Mouse (Mus musculus): ENCODE measurements around the gene Lyl1.
A peak's percentile ranks its signal among the peaks of the same experiment; 100 is the strongest.

Lyl1 gene

DNA sequence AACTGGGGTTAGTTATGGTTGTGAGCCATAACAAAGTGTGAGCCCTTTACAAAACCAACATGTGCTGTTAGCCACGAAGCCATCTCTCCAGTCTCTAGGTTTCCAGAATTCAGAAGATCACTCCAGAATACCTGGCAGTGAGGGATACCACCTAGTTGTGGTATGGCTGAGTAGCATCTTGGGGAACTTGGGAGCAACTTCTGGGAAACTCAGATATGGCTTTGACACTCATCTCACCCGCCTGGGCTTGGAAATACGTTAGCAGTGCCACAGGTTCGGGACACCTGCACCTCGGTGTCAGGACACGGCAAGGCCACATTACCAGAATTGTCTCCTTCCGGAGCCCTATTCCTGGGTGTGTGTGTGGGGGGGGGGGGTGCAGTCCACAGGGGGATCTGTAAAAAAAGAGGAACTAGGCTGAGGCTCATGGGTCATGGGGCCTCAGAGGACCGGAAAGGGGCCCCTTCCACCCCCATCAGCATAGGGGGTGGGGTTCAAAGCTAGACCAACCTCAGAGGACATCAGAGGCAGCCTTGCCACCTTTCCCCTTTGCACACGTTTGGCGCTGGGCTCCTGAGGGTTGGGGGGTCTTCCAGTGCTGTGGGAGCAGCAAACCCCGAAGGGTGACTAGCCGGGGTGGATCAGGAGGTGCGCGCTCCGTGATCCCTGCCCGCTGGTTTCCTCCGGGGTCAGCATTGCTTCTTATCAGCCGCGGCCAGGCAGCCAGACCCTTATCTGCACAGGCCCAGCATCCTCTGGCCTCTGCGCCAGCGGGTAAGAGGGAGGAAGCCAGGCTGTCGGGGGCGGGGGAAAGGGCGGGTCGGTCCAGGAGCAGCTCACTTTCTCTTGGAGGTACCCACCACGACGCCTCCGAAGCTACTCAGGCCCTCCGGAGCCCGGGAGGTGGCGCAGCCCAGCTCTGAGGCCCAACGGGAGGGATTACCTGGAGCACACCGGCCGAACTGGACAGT, at the start of gene Lyl1:
Gene Lyl1 (plus strand): TSS at position 517 of the 971 bp plus-strand sequence.
- peak; percentile 70 to 88 for DNase-seq

DNA sequence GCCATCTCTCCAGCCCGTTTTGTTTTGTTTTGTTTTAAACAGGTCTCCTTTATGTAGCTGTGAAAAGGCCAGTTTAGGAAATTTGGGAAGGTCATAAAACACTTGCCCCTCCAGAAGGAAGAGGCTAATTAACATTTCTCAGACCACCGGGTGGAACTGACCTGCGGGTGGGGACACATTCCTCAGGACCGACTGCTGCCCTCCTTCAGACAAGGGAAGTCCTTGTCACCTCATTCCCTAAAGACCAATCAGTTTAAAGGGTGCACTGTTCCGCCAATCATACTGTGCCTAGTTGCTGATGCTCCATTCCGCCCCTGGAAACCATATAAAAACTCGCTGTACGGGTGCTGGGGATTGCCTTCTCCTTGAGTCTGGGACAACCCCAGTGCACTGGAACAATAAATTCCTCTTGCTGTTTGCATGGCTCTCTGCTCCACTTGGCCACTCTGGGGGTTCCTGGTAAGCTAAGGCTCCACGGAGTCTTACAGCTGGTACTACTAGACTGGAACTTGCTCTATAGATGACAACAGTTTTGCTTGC, 48.1 kb upstream of the Lyl1 start:
- DNase-seq = no peak

DNA sequence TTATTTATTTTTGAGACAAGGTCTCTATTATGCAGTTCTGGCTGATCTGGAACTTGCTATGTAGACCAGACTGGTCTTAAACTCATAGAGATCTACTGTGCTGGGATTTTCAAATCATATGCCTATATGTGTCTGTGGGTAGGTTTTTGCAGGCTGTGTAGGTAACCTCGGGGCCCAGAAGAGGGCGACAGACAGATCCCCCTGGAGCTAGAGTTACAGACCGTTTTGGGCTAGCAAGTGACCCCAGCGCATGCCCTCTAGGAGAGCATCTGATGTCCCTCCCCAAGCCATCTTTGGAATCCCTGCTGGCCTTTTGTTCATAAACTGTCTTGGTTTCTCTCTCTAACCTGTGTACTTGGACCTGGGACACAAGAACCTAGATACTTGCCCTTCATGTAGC, 46.7 kb upstream of the Lyl1 start:
- DNase-seq = no peak

DNA sequence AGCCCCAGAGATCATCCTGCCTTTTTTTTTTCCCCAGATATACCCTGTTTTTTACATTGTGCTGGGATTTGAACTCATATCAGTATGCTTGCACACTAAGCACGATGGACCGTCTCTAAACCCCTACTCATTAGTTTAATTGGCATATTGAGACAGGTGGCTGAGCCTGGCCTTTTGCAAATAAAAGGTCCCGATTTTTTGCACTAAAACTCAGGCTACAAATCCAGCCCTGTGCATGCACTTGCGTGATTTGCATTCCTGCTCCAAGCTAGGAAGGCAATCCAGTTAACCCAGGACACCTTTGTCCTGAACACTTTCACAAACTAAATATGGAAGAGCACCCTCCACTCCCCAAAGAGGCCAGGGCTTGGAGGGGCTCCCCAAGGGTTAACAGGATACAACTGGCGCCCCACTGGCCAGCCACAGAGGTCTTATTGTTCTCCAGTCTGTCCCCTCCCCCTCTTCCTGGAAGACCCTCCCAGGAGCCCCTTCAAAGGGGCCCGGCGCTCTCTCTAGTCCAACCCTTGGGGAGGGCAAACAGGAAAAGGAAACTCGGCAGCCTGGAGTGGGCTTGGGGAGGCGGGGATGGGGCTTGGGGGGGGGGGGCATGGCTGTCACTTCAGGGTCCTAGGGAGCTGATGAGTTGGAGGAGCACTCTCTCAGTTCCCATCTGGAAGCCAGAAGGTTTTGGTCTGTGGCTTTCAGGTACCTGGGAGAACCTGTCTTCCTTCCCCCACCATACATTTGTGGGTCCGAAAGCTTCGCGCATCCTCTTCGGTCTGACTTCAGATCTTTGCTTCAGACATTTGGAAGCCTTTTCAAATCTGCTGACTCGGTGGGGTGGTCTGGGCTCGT, 45.7 kb upstream of the Lyl1 start:
- DNase-seq = peak; percentile 34 to 69

DNA sequence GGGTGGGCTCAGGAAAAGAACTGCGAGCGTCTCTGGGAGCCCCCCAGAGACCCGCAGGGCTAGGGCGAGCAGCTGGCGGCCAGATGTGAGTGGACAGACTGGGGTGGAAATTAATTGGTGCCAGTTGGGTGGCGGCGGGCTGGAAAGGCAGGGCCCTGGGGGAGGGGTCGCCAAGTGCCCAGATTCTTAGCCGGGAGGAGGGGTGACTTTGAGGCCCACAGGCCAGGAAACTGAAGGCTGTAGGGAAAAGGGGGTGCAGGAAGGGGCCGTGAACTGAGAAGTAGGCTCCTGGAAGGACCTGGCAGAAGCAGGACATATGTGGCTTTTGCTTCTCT, 45.1 kb upstream of the Lyl1 start:
- DNase-seq = no peak

DNA sequence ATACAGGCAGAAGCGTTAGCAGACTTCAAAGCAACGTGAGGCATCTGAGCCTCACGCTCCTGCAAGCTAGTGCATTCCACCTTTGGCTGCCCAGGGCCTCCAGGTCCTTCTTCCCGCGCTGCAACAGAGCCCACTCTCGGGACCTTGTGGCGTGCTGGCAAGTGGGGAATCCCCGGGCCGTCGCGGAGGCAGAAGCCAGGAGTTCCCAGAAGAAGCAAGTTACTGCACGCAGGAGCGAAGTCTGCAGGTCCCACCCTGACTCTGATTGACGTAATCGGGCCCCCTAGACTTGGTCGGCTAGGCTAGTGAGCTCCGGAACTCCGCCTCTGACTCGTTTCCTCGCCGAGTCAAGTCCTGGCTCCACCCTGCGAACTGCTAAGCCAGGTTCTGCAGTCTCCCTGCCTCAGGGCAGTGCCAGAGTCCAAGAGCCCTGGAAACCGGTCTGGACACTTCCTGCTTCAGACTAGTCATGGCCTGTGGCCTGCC, 44.6 kb upstream of the Lyl1 start:
- DNase-seq = peak; percentile 90 to 96

DNA sequence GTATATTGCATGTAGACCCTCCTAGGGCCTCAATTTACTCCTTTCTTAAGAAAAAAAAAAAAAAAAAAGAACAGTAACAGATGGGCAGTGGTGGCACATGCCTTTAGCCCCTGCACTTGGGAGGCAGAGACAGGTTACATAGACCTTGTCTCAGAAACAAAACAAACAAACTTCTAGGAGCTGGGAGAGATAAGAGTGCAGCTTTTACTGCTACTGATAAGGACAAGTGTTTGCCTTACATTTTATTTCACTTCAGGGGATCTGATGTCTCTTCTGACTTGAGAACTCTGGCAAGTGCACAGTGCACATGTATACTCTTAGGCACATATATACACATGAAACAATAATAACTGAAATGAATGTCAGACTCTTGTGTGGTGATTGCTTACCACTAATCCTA, 44.1 kb upstream of the Lyl1 start:
- DNase-seq = no peak

DNA sequence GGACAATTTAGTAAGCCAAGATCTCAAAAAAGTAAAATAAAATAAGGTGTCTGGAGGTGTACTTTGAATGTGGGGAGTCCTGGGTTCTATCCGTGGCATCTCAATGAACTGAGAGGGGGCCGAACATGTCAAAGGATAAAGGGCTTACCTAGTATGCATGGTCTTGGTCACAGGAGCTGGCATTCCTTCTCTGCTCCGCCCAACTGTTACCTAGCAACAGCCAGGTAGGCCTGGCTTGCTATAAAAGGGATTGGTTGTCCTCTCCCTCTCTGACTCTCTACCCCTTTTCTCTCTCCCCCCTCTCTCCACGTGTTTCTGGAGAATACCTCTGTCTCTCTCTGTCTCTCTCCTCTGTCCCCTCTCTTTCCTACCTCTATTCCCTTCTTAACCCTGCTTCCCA, 43.6 kb upstream of the Lyl1 start:
- peak; percentile 39 to 62 for DNase-seq

DNA sequence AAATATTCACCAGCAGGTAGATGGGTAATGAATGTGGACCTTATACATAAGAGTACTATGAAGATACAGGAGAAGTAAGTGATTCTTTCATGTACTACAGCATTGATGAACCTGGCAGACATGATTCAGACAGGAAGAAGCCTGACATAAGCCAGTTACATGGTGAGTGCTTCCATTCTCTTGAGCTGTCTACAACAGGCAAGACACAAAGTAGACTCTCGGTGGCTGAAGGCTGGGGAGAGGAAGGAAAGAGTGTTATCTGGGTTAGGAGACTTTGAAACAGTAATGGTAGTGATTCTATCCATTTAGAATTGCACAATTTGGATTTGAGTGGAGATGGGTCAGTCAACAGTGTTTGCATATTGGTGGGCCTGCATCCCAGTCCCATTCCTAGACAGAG, 42.3 kb upstream of the Lyl1 start:
- no peak for DNase-seq

DNA sequence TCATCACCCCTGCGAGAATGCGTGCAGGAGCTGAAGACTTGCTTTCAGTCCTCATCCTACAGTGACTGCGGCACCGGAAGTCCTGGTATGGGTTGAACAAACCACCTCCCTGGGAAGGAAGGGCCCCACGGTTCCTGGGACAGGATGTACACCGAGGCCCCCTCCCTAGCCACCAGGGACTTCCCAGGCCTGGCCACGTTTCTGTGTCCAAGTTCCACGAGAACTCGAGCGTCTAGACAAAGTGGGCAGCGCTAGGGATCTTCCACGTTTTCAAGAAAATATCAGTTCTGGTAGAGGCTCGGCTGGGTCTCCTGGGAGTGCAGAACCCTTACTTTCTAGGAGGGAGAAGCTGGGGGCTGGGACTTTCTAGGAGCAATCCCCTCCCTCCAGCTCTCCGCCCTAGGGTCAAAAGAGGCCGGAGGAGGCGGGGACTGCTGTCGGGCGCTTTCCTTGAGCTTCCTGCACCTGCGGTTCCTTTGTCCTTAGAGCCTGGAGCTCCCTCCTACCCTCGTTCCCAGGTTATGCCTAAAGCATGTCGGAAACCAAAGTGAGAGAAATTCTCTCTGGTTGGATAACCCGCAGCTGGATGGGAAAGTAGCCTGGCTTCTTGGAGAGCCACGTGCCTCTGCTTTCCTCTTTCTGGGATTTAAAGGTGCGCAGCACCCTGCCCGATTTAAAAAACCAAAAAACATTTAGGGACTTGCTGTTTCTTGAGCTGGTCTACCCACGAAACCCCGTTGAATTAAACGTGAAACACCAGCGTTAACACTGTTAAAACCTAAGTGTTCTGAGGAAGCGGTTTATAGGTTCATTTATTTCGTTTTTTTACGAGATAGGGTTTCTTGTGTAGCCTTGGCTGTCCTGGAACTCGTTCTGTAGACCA, 41.1 kb upstream of the Lyl1 start:
- DNase-seq = peak; percentile 74 to 89

DNA sequence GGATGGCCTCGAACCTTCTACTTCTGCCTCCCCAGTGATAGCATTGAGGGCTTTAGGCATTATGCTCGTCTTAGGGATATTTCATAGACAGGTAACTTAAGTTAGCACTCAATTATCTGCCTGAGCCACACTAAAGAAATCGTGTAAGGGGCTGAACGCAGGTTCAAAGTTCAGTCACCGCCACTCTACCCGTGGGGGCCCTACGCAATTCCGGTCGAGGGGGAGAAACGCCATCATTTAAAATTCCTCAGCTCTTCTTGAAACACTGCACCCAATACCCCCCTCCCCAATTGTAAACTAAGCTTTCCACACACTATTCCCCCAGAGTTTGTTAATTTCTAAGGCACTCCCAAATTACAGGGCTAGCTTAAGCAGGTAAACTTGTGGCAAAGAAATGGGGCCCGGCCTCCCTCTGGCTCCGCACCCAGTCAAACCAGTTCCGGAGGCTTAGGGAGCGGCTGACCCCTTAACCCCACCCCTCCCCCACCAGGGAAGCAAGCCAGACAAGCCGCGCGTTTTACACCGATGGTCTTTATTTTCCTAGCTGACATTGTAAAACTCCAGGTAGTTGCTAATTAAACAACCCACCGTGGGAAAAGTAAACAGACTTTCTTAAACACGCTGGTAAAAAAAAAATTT, 40.3 kb upstream of the Lyl1 start:
- peak; percentile 85 to 91 for DNase-seq

DNA sequence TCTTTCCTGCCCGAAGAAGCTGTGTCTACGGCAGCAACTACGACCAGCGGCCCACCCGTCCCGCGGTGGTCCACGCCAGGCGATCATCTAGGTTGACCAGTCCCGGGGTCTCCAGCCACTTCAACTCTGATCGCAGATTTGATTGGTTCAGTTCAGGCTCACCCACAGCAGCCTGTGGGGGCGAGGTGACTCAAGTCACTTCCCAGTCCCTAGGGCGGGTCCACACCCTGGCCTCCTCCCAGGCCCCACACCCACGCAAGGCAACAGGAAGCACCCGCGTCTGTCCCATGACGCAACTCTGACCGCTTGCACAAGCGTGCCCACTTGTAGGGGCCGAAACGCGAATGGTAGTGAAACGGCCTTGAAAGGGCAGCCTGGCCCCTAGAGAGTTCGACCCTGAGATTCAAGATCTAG, 39.8 kb upstream of the Lyl1 start:
- peak; percentile 86 to 96 for DNase-seq

DNA sequence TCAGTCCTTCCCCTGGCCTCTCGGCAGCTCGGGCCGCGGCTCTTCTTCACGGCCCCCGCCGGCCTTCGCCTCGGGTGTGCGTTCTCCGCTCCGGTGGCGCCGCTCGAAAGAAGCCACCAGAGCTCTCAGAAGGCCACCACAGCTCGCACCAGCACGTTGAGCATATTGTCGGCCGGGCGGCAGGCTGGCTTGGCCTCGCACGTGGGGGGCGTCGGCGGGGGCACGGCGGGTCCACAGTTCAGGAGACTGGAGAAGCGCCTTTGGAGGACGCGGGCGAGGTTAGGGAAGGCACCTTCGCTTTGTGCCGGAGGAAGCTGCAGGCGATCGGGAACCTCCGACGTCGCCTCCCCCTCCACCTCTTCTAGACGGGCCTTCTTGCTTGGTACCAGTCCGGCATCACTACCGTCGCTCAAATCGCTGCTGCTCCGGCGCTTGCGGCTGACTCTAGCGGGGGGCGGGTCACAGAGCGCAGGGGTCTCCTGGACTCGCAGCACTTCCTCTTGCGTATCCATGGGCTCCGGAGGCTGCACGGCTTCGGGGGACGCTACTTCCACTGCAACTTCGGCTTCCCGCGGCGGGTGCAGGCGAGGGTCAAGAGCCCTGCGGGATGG, 39.2 kb upstream of the Lyl1 start:
- DNase-seq = peak; percentile 45 to 76

DNA sequence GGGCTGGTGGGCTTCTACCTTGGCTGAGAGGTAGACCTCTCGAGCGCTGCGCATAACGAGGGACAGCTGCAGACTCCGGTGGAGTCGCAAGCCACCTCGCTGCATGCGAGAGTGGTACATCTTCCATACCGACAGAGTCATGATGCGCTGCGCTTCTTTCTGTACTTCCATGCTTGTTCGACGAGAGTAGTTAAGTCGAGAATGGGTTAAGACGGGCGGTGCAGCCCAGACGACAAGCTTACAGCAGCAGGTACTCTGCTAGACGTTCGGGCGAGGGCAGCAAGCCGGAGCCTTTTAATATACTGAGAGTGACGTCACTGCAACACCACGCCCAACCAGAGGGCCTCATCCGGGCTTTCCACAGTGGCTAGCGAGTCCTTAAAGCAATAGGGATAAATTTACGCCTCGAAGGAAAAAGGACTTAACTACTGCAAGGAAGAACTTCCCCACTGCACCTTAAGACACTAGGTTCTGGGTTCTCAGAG, 38.6 kb upstream of the Lyl1 start, which contains the start of gene Ier2:
Gene Ier2 (minus strand): TSS at position 272 of the 485 bp plus-strand sequence.
- peak; percentile 96 to 97 for DNase-seq

DNA sequence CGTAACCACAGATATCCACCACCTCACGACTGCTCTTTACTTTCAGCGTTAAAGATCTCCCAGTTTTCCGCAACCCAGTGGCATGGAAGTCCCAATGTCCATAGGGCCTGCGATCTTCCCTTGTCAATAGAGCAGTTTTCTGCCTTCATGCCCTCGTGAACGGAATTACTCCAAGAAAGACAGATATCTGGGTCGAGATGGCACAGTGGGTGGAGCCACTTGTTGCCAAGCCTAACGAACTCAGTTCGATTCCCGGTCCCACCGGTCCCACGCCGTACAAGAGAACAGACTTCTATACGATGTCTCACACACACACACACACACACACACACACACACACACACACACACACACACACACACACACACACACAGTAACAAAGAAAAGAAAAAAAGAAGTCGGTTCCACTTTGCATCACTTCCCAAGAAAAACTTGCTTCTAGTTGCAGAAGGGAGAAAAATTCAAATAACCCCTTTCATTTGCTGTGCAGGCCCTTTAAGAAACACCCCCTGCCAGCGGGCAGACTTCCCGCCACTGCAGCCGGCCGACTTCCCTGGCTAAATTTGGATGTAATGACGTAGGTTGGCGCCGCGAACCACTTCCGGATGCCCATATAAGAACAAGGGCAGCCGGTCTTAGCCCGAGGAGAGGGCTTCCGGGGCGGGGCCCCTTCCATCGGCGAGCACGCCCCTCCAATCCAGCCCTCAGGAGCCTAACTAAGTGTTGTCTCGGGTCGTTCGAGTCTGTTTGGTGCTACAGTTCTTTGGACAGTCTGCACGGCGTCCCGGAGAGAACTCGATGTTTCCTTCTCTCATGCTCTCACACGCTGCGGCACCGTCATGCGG, 37.6 kb upstream of the Lyl1 start:
- peak; percentile 98 to 99 for DNase-seq

DNA sequence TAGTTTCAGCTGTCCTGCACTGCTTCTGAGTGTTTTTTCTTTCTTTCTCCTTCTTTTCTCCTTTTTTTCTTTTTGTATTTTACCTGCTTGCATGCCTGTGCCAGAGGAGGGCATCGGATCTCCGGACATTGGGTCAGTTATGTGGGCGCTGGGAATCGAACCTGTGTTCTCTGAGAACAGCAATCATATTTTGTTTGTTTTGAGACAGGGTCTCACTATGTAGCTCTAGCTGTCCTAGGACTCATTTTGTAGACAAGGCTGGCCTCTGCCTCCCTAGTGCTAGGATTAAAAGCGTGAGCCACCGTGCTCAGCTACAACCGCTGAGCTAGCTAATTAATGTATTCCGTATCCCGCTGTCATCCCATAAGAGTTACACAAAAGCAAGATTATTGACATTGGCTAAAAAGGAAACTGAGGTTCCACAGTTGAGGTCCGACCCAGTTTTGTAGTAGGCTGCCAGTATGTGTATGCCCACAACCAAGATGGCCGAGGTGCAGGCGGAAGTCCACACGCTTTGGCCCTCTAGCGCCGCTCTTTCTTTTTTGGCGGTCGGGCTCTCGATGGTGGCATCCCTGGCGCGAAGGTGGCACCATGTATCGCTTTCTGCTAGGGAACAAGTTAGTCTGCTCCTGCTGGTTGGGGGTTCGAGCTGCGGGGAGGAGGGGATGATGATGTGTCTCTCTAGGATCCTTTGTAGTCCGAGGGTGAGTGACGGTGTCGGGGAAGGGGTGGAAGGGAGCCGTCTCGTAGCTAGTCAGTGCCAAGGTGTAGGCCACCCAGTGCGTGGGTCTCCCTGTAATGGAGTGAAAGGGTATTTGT, 36.5 kb upstream of the Lyl1 start:
- DNase-seq = peak; percentile 86 to 93

DNA sequence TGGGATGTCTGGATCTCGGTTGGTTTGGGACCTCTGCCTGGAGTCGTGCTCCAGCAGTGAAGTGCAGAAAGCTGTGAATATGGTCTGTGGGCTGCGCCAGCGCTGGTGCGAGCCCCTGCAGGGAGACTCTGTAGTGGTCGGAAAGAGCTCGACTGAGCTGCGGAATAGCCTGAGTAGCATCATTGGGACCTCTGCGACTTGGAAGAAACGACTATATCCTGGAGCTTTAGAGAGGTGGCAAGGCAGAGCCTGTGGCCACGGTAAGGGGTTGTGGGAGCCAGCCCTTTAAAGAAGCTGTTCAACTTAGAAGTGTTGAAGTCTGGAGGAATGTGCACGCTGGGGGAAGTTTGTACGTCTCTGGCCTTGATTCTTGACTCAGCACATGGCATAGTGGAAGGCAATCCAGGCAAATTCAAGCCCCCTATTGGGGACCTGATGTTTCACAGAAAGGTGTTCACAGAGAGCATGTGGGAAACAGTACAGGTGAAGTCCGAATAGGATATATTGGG, 35.8 kb upstream of the Lyl1 start:
- DNase-seq = no peak

DNA sequence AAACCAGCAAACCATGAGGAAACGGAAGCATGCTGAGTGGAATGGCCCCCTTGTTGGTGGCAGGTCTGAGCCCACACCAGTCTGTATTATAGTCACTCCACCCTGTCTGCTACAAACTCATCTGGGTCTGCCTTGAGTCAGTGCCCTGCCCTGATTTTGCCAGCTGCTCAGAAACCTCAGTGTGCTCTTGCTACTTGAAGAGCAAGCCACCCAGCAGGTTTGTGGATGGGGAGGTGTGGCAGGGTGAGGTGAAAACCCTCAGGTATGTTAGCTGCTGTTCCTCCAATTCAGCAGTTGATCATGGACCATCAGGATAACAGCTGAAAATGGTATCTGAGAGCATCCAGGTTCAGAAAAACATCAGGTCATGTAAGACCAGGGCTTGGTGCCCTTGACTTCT, 33.2 kb upstream of the Lyl1 start:
- DNase-seq = no peak

Measured in kidney, postnatal 25 days (tissue).